14 mouse cellular contexts compared by ENCODE assay signal in the genomic region with DNA sequence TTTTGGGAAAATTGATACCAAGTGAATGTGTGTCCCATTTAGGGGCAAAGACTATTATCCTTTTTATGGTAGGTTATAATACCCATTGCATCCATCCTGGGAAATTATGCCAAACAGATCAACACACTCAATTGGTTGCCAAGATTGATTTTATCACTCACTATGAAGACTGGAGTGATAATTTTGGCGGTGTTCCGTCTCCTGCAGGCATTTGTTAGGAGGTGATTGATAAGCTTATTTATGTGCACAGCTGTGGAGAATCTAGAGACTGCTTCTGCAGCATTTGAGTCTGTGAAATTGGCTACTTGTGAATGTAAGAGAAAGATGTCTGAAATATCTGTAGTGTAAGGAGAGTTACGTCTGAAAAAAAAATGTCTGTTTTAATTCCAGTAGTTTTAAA.
"Had no signal": no experiment of that assay in that cellular context is flagged by ENCODE, and none has a peak within 500 bp of the region (broad histone marks: within the 10 kb centered on the region; RNA-seq: fewer than 3 reads in every experiment).

No protein-coding gene starts in this region.

- H3K27ac ChIP-seq: limb, embryonic 15.5 days; liver, embryonic 12.5 days; midbrain, embryonic 12.5 days had no signal

- H3K9ac ChIP-seq: limb, embryonic 15.5 days; liver, embryonic 12.5 days; lung, embryonic 14.5 days; midbrain, embryonic 12.5 days had no signal

- ATAC-seq: liver, embryonic 12.5 days; midbrain, embryonic 16.5 days had no signal

- H3K36me3 ChIP-seq: limb, embryonic 15.5 days; liver, embryonic 12.5 days; midbrain, embryonic 12.5 days had no signal

- DNase-seq: kidney, adult 2 months; kidney, postnatal 25 days; layer of hippocampus, adult 9-11 months; layer of hippocampus, postnatal 36 days; lung, embryonic 14.5 days; lung, postnatal 10 days; lung, postnatal 4 days; thymus, adult 18-20 months; thymus, postnatal 14 days had no signal

- H3K27me3 ChIP-seq: limb, embryonic 15.5 days; liver, embryonic 12.5 days; megakaryocyte, embryonic 14.5 days; midbrain, embryonic 12.5 days had no signal

- H3K4me2 ChIP-seq: limb, embryonic 15.5 days; liver, embryonic 12.5 days; lung, embryonic 14.5 days; midbrain, embryonic 12.5 days had no signal

- H3K4me1 ChIP-seq: limb, embryonic 15.5 days; liver, embryonic 12.5 days; megakaryocyte, embryonic 14.5 days; midbrain, embryonic 12.5 days had no signal

- H3K4me3 ChIP-seq: limb, embryonic 15.5 days; liver, embryonic 12.5 days; megakaryocyte, embryonic 14.5 days; midbrain, embryonic 12.5 days had no signal

- H3K9me3 ChIP-seq: limb, embryonic 15.5 days; liver, embryonic 12.5 days; megakaryocyte, embryonic 14.5 days; midbrain, embryonic 12.5 days had no signal
